Mouse (Mus musculus): ENCODE measurements around the gene Alg1. TPM values are rescaled to one million over a fixed set of nuclear protein-coding genes. Genes with fewer than 3 reads are reported as not detected.

Gene Alg1
- polyA plus RNA-seq, 1 experiment: 46.8 TPM

DNA sequence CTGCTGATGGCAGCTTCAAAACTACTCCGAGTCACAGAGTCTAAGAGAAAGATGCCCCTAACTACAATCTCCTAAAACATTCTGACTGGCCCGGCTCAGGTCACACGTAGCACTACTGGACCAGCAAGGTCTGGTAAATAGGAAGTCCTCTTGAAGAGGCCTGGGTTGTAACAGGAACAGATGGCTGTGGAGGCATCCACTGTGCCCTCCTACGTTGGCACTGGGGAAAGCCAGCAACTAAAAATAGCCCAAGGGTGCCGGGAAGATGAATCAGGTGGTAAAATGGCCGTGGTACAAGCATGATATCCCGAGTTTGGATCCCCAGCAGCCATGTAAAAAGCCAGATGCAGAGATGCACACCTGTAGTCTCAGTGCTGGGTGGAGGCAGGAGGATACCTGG lies 47.2 kb upstream of the Alg1 start:
- Histone ChIP-seq H3K27me3 (ENCODE audit: control insufficient read depth, insufficient read depth, insufficient read length) (peaks cover 21% of the 10 kb centered on the region), H3K79me2 (ENCODE audit: control insufficient read depth, insufficient read depth) (no peaks in the 10 kb centered on the region), H3K4me2 (ENCODE audit: low read depth) (peak overlapping the region; percentile 14), H3ac (ENCODE audit: control insufficient read depth, insufficient read length) (no peak overlapping the region), H3K4me3 (no peak overlapping the region), H3K36me3 (ENCODE audit: control insufficient read depth, insufficient read depth) (no peaks in the 10 kb centered on the region)
- TF ChIP-seq MYOD1 (IDR thresholded peaks at IDR 0.05; ENCODE audit: control insufficient read depth in 1 of 3, insufficient read length in 2 of 3, low read depth in 2 of 3) (peak in 2 of 3 experiments; percentile 0 to 38), E2F4 (IDR thresholded peaks at IDR 0.05; ENCODE audit: insufficient read depth) (no peak)

DNA sequence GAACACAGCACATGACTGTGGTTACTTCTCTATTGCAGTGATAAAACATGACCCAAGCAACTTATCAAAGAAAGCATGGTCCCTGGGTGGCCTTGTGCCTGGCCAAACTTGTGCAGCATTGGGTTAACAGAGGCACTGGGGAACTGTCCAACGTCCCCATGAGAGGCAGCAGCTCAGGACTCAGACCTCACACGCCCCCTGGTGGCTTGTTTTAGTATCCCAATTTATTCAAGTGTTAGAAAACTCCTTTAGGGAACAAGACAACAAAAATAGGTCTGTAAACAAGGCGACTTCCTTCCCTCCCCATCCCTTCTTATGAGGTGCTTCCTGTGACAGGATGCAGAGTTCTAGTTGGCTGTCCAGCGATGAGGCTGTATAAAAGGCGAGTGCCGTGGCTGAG lies 38.3 kb upstream of the Alg1 start:
- Histone ChIP-seq H3ac (ENCODE audit: control insufficient read depth, insufficient read length) (no peak overlapping the region), H3K79me2 (ENCODE audit: control insufficient read depth, insufficient read depth) (no peaks in the 10 kb centered on the region), H3K4me3 (no peak overlapping the region), H3K27me3 (ENCODE audit: control insufficient read depth, insufficient read depth, insufficient read length) (peaks cover 6% of the 10 kb centered on the region), H3K4me2 (ENCODE audit: low read depth) (no peak overlapping the region), H3K36me3 (ENCODE audit: control insufficient read depth, insufficient read depth) (no peaks in the 10 kb centered on the region)
- TF ChIP-seq REST (IDR thresholded peaks at IDR 0.05; ENCODE audit: insufficient read depth, insufficient read length): peak; percentile 79
- TF ChIP-seq SRF (IDR thresholded peaks at IDR 0.05; ENCODE audit: control insufficient read depth, insufficient read length, low read depth): no peak
- TF ChIP-seq CEBPB (IDR thresholded peaks at IDR 0.05; ENCODE audit: insufficient read depth, poor library complexity, severe bottlenecking): no peak

DNA sequence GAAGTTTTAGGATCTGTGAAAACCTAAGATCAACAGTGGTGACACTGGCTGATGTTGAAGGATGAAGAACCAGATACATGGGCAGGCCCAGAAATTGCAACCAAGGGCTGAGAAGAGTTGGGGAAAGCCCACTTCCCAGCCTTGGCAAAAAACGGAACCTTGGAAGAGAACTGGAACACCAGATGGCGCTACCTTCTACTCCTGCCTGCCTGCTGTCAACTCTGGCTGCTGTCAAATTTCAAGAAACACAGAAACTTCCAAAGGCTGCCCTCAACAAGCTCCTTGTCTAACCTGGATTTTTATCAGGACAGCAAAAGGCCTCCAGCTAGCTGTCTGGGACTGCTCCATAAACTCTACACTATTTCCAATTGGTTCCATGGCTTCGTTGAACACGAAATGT lies 30.7 kb upstream of the Alg1 start:
- H3K4me2 ChIP-seq (ENCODE audit: low read depth): peak overlapping the region; percentile 97
- TF ChIP-seq TCF12 (IDR thresholded peaks at IDR 0.05; ENCODE audit: insufficient read depth, poor library complexity, severe bottlenecking) (no peak), USF1 (IDR thresholded peaks at IDR 0.05; ENCODE audit: low read depth) (no peak), MAX (IDR thresholded peaks at IDR 0.05; ENCODE audit: low read depth) (no peak), CEBPB (IDR thresholded peaks at IDR 0.05; ENCODE audit: insufficient read depth, poor library complexity, severe bottlenecking) (no peak), E2F4 (IDR thresholded peaks at IDR 0.05; ENCODE audit: insufficient read depth) (no peak), TCF3 (IDR thresholded peaks at IDR 0.05; ENCODE audit: insufficient read length, low read depth) (no peak), POLR2AphosphoS2 (IDR thresholded peaks at IDR 0.05; ENCODE audit: insufficient read length, low read depth) (no peak), REST (IDR thresholded peaks at IDR 0.05; ENCODE audit: insufficient read depth, insufficient read length) (no peak), MYOD1 (IDR thresholded peaks at IDR 0.05; ENCODE audit: control insufficient read depth in 1 of 3, insufficient read length in 2 of 3, low read depth in 2 of 3) (no peak), POLR2A (IDR thresholded peaks at IDR 0.05; ENCODE audit: insufficient read length, low read depth) (no peak), MYOG (IDR thresholded peaks at IDR 0.05; ENCODE audit: control insufficient read depth in 1 of 3, insufficient read depth in 1 of 3, insufficient read length in 2 of 3, low read depth in 2 of 3) (no peak), SRF (IDR thresholded peaks at IDR 0.05; ENCODE audit: control insufficient read depth, insufficient read length, low read depth) (no peak)
- H3K36me3 ChIP-seq (ENCODE audit: control insufficient read depth, insufficient read depth): no peaks in the 10 kb centered on the region
- H3K79me2 ChIP-seq (ENCODE audit: control insufficient read depth, insufficient read depth): no peaks in the 10 kb centered on the region
- peak overlapping the region; percentile 25 for H3ac ChIP-seq (ENCODE audit: control insufficient read depth, insufficient read length)
- H3K4me3 ChIP-seq: peak overlapping the region; percentile 40
- no peaks in the 10 kb centered on the region for H3K27me3 ChIP-seq (ENCODE audit: control insufficient read depth, insufficient read depth, insufficient read length)

DNA sequence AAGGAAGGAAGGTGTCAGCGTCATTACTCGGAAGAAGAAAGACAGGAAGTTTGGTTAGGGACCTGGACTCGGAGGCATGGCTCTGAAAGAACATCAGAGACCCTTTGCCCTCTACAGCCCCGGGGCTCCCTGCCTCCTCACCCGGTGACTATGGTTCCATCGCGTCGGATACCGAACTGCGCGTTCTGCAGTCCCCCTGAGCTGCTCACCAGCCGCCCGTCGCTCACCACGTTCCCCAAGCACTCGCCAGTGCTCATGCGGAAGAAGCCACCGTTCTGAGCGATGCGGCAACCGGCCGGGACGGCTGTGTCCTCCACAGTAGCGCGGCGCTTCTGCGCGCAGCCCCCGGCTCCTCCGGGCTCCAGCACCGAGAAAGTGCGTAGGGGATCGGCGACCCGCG lies 30.2 kb upstream of the Alg1 start:
- no peaks in the 10 kb centered on the region for H3K27me3 ChIP-seq (ENCODE audit: control insufficient read depth, insufficient read depth, insufficient read length)
- H3K79me2 ChIP-seq (ENCODE audit: control insufficient read depth, insufficient read depth): no peaks in the 10 kb centered on the region
- no peaks in the 10 kb centered on the region for H3K36me3 ChIP-seq (ENCODE audit: control insufficient read depth, insufficient read depth)
- peak overlapping the region; percentile 40 for H3K4me3 ChIP-seq
- peak overlapping the region; percentile 97 for H3K4me2 ChIP-seq (ENCODE audit: low read depth)
- peak overlapping the region; percentile 25 for H3ac ChIP-seq (ENCODE audit: control insufficient read depth, insufficient read length)
- no peak for TF ChIP-seq E2F4 (IDR thresholded peaks at IDR 0.05; ENCODE audit: insufficient read depth)
- no peak for TF ChIP-seq TCF12 (IDR thresholded peaks at IDR 0.05; ENCODE audit: insufficient read depth, poor library complexity, severe bottlenecking)
- TF ChIP-seq CEBPB (IDR thresholded peaks at IDR 0.05; ENCODE audit: insufficient read depth, poor library complexity, severe bottlenecking): no peak
- no peak for TF ChIP-seq POLR2AphosphoS2 (IDR thresholded peaks at IDR 0.05; ENCODE audit: insufficient read length, low read depth)
- TF ChIP-seq USF1 (IDR thresholded peaks at IDR 0.05; ENCODE audit: low read depth): no peak
- no peak for TF ChIP-seq MAX (IDR thresholded peaks at IDR 0.05; ENCODE audit: low read depth)
- no peak for TF ChIP-seq POLR2A (IDR thresholded peaks at IDR 0.05; ENCODE audit: insufficient read length, low read depth)
- no peak for TF ChIP-seq SRF (IDR thresholded peaks at IDR 0.05; ENCODE audit: control insufficient read depth, insufficient read length, low read depth)
- no peak for TF ChIP-seq MYOD1 (IDR thresholded peaks at IDR 0.05; ENCODE audit: control insufficient read depth in 1 of 3, insufficient read length in 2 of 3, low read depth in 2 of 3)
- TF ChIP-seq REST (IDR thresholded peaks at IDR 0.05; ENCODE audit: insufficient read depth, insufficient read length): no peak
- TF ChIP-seq TCF3 (IDR thresholded peaks at IDR 0.05; ENCODE audit: insufficient read length, low read depth): no peak
- TF ChIP-seq MYOG (IDR thresholded peaks at IDR 0.05; ENCODE audit: control insufficient read depth in 1 of 3, insufficient read depth in 1 of 3, insufficient read length in 2 of 3, low read depth in 2 of 3): no peak

DNA sequence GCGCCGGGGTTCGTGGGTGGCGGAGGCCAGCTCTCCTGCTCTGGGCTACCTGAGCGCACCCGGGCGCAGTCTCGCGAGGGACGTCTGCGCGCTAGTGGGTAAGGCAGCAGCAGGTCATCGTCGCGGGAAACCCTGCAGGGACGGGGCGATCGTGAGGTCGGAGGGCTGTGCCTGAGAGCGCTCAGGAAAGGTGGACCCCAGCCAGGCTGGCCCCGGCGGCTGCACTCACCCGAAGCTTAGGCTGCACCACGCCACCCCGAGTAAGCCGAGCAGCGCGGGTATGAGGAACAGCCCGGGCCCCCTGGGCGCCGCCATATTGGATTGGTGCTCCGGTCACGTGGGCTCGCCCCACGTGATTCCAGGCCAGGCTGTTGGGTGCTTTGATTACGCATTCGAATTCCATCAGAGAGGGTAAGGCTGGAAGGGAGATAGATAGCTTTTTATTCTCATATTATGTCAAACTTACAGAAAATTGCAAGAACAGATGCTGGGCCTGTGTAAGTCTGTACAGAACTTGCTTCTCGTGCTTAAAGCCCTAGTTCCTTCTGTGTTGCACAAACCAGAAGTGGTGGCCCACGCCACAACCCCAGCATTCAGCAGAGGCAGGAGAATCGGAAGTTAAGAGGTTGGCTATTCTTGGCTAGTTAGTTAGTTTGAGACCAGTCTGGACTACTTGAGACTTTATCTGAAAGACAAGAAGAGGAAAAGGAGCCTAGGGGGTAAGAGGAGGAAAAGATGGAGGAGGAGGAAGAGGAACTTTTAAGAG lies 29.6 kb upstream of the Alg1 start, which contains the start of gene Nagpa:
Gene Nagpa (minus strand): TSS at position 345 of the 766 bp plus-strand sequence.
- H3ac ChIP-seq (ENCODE audit: control insufficient read depth, insufficient read length): peak within 1 kb of the TSS; percentile 25
- no peaks in the 10 kb centered on the region for H3K27me3 ChIP-seq (ENCODE audit: control insufficient read depth, insufficient read depth, insufficient read length)
- H3K4me2 ChIP-seq (ENCODE audit: low read depth): peak within 1 kb of the TSS; percentile 97
- no peaks in the 10 kb centered on the region for H3K79me2 ChIP-seq (ENCODE audit: control insufficient read depth, insufficient read depth)
- H3K4me3 ChIP-seq: peak within 1 kb of the TSS; percentile 40
- H3K36me3 ChIP-seq (ENCODE audit: control insufficient read depth, insufficient read depth): no peaks in the 10 kb centered on the region
- TF ChIP-seq MYOD1 (IDR thresholded peaks at IDR 0.05; ENCODE audit: control insufficient read depth in 1 of 3, insufficient read length in 2 of 3, low read depth in 2 of 3): peak in 1 of 3 experiments; percentile 8
- no peak for TF ChIP-seq MYOG (IDR thresholded peaks at IDR 0.05; ENCODE audit: control insufficient read depth in 1 of 3, insufficient read depth in 1 of 3, insufficient read length in 2 of 3, low read depth in 2 of 3)
- peak; percentile 44 for TF ChIP-seq POLR2A (IDR thresholded peaks at IDR 0.05; ENCODE audit: insufficient read length, low read depth)
- TF ChIP-seq TCF3 (IDR thresholded peaks at IDR 0.05; ENCODE audit: insufficient read length, low read depth): no peak
- no peak for TF ChIP-seq POLR2AphosphoS2 (IDR thresholded peaks at IDR 0.05; ENCODE audit: insufficient read length, low read depth)
- TF ChIP-seq SRF (IDR thresholded peaks at IDR 0.05; ENCODE audit: control insufficient read depth, insufficient read length, low read depth): no peak
- no peak for TF ChIP-seq CEBPB (IDR thresholded peaks at IDR 0.05; ENCODE audit: insufficient read depth, poor library complexity, severe bottlenecking)
- TF ChIP-seq REST (IDR thresholded peaks at IDR 0.05; ENCODE audit: insufficient read depth, insufficient read length): no peak
- no peak for TF ChIP-seq TCF12 (IDR thresholded peaks at IDR 0.05; ENCODE audit: insufficient read depth, poor library complexity, severe bottlenecking)
- TF ChIP-seq MAX (IDR thresholded peaks at IDR 0.05; ENCODE audit: low read depth): peak; percentile 31
- TF ChIP-seq E2F4 (IDR thresholded peaks at IDR 0.05; ENCODE audit: insufficient read depth): no peak
- peak; percentile 100 for TF ChIP-seq USF1 (IDR thresholded peaks at IDR 0.05; ENCODE audit: low read depth)

Measured in myocyte (in vitro differentiated cells).